8 mouse cellular contexts compared by ENCODE assay signal in genomic region chr4:96696614-96697360, GRCm38 (mm10). TPM values are rescaled to one million over a fixed set of nuclear protein-coding genes. Genes with fewer than 3 reads are reported as not detected.
DNase-seq lines count a peak whose midpoint lies in the region; ATAC-seq lines count a peak whose summit lies in the region.

No protein-coding gene starts in this region.

- no peaks in the 10 kb centered on the region for H3K4me1 ChIP-seq in liver, embryonic 13.5 days (replicated peaks)

- WGBS in liver, embryonic 13.5 days (ENCODE audit: insufficient replicate concordance), result 15% methylated on average over 13 of the region's 13 CpGs

- H3K4me2 ChIP-seq in liver, embryonic 13.5 days, result no peak overlapping the region

- H3K9ac ChIP-seq in liver, embryonic 13.5 days, result no peak overlapping the region

- H3K27ac ChIP-seq in liver, embryonic 13.5 days, result no peak overlapping the region

- no peaks in the 10 kb centered on the region for H3K27me3 ChIP-seq in liver, embryonic 13.5 days

- H3K36me3 ChIP-seq in liver, embryonic 13.5 days, result no peaks in the 10 kb centered on the region

- H3K9me3 ChIP-seq in liver, embryonic 13.5 days (replicated peaks), result no peaks in the 10 kb centered on the region

- H3K4me3 ChIP-seq in liver, embryonic 13.5 days (replicated peaks), result no peak overlapping the region

- no peak for ATAC-seq in liver, embryonic 13.5 days (ENCODE audit: low read depth)
- ATAC-seq in monocyte, adult 5-6 weeks (replicated peaks; ENCODE audit: insufficient number of reproducible peaks, low FRiP score, low TSS enrichment, poor library complexity, severe bottlenecking), result no peak

- peak; percentile 9 for DNase-seq in thymus, postnatal 0 days (ENCODE audit: low spot score)
- no peak for DNase-seq in thymus, postnatal 25 days
- DNase-seq in cerebellum, postnatal 4 days (ENCODE audit: low spot score in 2 of 2), result peak; percentile 66 to 80
- peak; percentile 61 for DNase-seq in gastrocnemius, postnatal 10 days
- peak; percentile 64 for DNase-seq in kidney, postnatal 10 days
- DNase-seq in liver, embryonic 13.5 days, result peak; percentile 1
- peak; percentile 44 for DNase-seq in ovary, postnatal 14 days (ENCODE audit: low spot score)

RNA-seq across cellular contexts. Expression of gene Cyp2j5, which starts 32.8 kb away (rescaled TPM):
- polyA plus RNA-seq in thymus, postnatal 0 days (2015; fragmentation: Nextera tagmentation; extraction: Ambion mirVana), result not detected in 2 replicates
- under 1 TPM in 1 of 2 experiments, not detected in 1; 0.14 TPM for total RNA-seq in gastrocnemius, postnatal 10 days (2021)
- polyA plus RNA-seq in liver, embryonic 13.5 days (2015; fragmentation: Nextera tagmentation; extraction: Ambion mirVana), result 0.09 and 0.18 TPM in 2 replicates
- total RNA-seq in monocyte, adult 5-6 weeks (2017), result not detected in 3 replicates
